Mouse (Mus musculus): ENCODE measurements around the gene B230217C12Rik.

- TF ChIP-seq CTCF (IDR thresholded peaks at IDR 0.05; ENCODE audit: insufficient read depth, low read depth, low read length) = no peak
- TF ChIP-seq POLR2A (IDR thresholded peaks at IDR 0.05; ENCODE audit: insufficient read depth, low read depth, low read length) = no peak
These were observed 27.0 kb downstream of the B230217C12Rik start for GRCm38 (mm10) chr11:97867591-97867990.

All from olfactory bulb, adult 2 months (tissue).